Mouse (Mus musculus): ENCODE measurements around the gene Notch1. TPM values are rescaled to one million over a fixed set of nuclear protein-coding genes. Genes with fewer than 3 reads are reported as not detected.
A peak's percentile ranks its signal among the peaks of the same experiment; 100 is the strongest.

The Notch1 gene
- total and polyA plus RNA-seq, 2 experiments: 6.2 to 9.7 TPM

- Histone ChIP-seq H3K4me3 (ENCODE audit: insufficient read depth, low read depth, low read length) (peak overlapping the region; percentile 65), H3K36me3 (ENCODE audit: control insufficient read depth, insufficient read depth, low read length) (no peaks in the 10 kb centered on the region), H3K27me3 (ENCODE audit: control insufficient read depth, insufficient read depth, low read length) (no peaks in the 10 kb centered on the region), H3K9ac (ENCODE audit: low read depth, low read length) (peak overlapping the region; percentile 90), H3K27ac (replicated peaks; ENCODE audit: insufficient read depth, low read depth, low read length) (peak overlapping the region; percentile 53), H3K79me2 (ENCODE audit: control insufficient read depth, insufficient read depth, low read length) (peaks cover 39% of the 10 kb centered on the region), H3K4me1 (ENCODE audit: control insufficient read depth, insufficient read depth, low read length) (peaks cover 29% of the 10 kb centered on the region)
- WGBS: under 1% methylated on average over 33 of the region's 33 CpGs
- TF ChIP-seq CTCF (IDR thresholded peaks at IDR 0.05; ENCODE audit: low read depth, low read length) (no peak), POLR2A (IDR thresholded peaks at IDR 0.05; ENCODE audit: extremely low read depth, insufficient read depth, low read length) (no peak)
- no peak for DNase-seq (ENCODE audit: extremely low read depth, low read depth, low spot score)
Measured at GRCm38 (mm10) chr2:26502299-26502862, 14.1 kb downstream of the Notch1 start.

- DNase-seq (ENCODE audit: extremely low read depth, low read depth, low spot score): no peak
- peaks cover 26% of the 10 kb centered on the region for H3K4me1 ChIP-seq (ENCODE audit: control insufficient read depth, insufficient read depth, low read length)
- H3K4me3 ChIP-seq (ENCODE audit: insufficient read depth, low read depth, low read length): peak overlapping the region; percentile 65
- H3K36me3 ChIP-seq (ENCODE audit: control insufficient read depth, insufficient read depth, low read length): no peaks in the 10 kb centered on the region
- WGBS: 21% methylated on average over 15 of the region's 15 CpGs
- H3K27ac ChIP-seq (replicated peaks; ENCODE audit: insufficient read depth, low read depth, low read length): peak overlapping the region; percentile 53; the same call in 1 of the 2 replicates
- H3K9ac ChIP-seq (ENCODE audit: low read depth, low read length): peak overlapping the region; percentile 90
- H3K27me3 ChIP-seq (ENCODE audit: control insufficient read depth, insufficient read depth, low read length): no peaks in the 10 kb centered on the region
- TF ChIP-seq POLR2A (IDR thresholded peaks at IDR 0.05; ENCODE audit: extremely low read depth, insufficient read depth, low read length) (no peak), CTCF (IDR thresholded peaks at IDR 0.05; ENCODE audit: low read depth, low read length) (no peak)
- peaks cover 43% of the 10 kb centered on the region for H3K79me2 ChIP-seq (ENCODE audit: control insufficient read depth, insufficient read depth, low read length)
Measured at GRCm38 (mm10) chr2:26501651-26502141, 14.8 kb downstream of the Notch1 start.

GRCm38 (mm10) chr2:26500599-26501370 is 15.7 kb downstream of the Notch1 start:
- H3K79me2 ChIP-seq (ENCODE audit: control insufficient read depth, insufficient read depth, low read length): peaks cover 51% of the 10 kb centered on the region
- H3K9ac ChIP-seq (ENCODE audit: low read depth, low read length): peak overlapping the region; percentile 15; the same call in 1 of the 2 replicates
- TF ChIP-seq CTCF (IDR thresholded peaks at IDR 0.05; ENCODE audit: low read depth, low read length): no peak
- TF ChIP-seq POLR2A (IDR thresholded peaks at IDR 0.05; ENCODE audit: extremely low read depth, insufficient read depth, low read length): no peak
- no peaks in the 10 kb centered on the region for H3K36me3 ChIP-seq (ENCODE audit: control insufficient read depth, insufficient read depth, low read length)
- peaks cover 25% of the 10 kb centered on the region for H3K4me1 ChIP-seq (ENCODE audit: control insufficient read depth, insufficient read depth, low read length)
- WGBS: 74% methylated on average over 14 of the region's 14 CpGs
- no peak overlapping the region for H3K4me3 ChIP-seq (ENCODE audit: insufficient read depth, low read depth, low read length)
- peak overlapping the region; percentile 26; the same call in 1 of the 2 replicates for H3K27ac ChIP-seq (replicated peaks; ENCODE audit: insufficient read depth, low read depth, low read length)
- no peak for DNase-seq (ENCODE audit: extremely low read depth, low read depth, low spot score)
- H3K27me3 ChIP-seq (ENCODE audit: control insufficient read depth, insufficient read depth, low read length): no peaks in the 10 kb centered on the region

GRCm38 (mm10) chr2:26500027-26500598 is 16.4 kb downstream of the Notch1 start:
- H3K27me3 ChIP-seq (ENCODE audit: control insufficient read depth, insufficient read depth, low read length): no peaks in the 10 kb centered on the region
- TF ChIP-seq CTCF (IDR thresholded peaks at IDR 0.05; ENCODE audit: low read depth, low read length) (no peak), POLR2A (IDR thresholded peaks at IDR 0.05; ENCODE audit: extremely low read depth, insufficient read depth, low read length) (no peak)
- WGBS: 76% methylated on average over 4 of the region's 4 CpGs
- H3K4me3 ChIP-seq (ENCODE audit: insufficient read depth, low read depth, low read length): no peak overlapping the region
- H3K4me1 ChIP-seq (ENCODE audit: control insufficient read depth, insufficient read depth, low read length): peaks cover 24% of the 10 kb centered on the region
- H3K27ac ChIP-seq (replicated peaks; ENCODE audit: insufficient read depth, low read depth, low read length): peak overlapping the region; percentile 26; the same call in 1 of the 2 replicates
- no peaks in the 10 kb centered on the region for H3K36me3 ChIP-seq (ENCODE audit: control insufficient read depth, insufficient read depth, low read length)
- no peak for DNase-seq (ENCODE audit: extremely low read depth, low read depth, low spot score)
- H3K9ac ChIP-seq (ENCODE audit: low read depth, low read length): peak overlapping the region; percentile 10; the same call in 1 of the 2 replicates
- peaks cover 56% of the 10 kb centered on the region for H3K79me2 ChIP-seq (ENCODE audit: control insufficient read depth, insufficient read depth, low read length)

- TF ChIP-seq CTCF (IDR thresholded peaks at IDR 0.05; ENCODE audit: low read depth, low read length): no peak
- TF ChIP-seq POLR2A (IDR thresholded peaks at IDR 0.05; ENCODE audit: extremely low read depth, insufficient read depth, low read length): no peak
- no peak for DNase-seq (ENCODE audit: extremely low read depth, low read depth, low spot score)
- H3K4me1 ChIP-seq (ENCODE audit: control insufficient read depth, insufficient read depth, low read length): peaks cover 23% of the 10 kb centered on the region
- no peak overlapping the region for H3K4me3 ChIP-seq (ENCODE audit: insufficient read depth, low read depth, low read length)
- H3K27ac ChIP-seq (replicated peaks; ENCODE audit: insufficient read depth, low read depth, low read length): peak overlapping the region; percentile 45
- peak overlapping the region; percentile 5; the same call in 1 of the 2 replicates for H3K9ac ChIP-seq (ENCODE audit: low read depth, low read length)
- no peaks in the 10 kb centered on the region for H3K36me3 ChIP-seq (ENCODE audit: control insufficient read depth, insufficient read depth, low read length)
- no peaks in the 10 kb centered on the region for H3K27me3 ChIP-seq (ENCODE audit: control insufficient read depth, insufficient read depth, low read length)
- 58% methylated on average over 8 of the region's 8 CpGs for WGBS
- H3K79me2 ChIP-seq (ENCODE audit: control insufficient read depth, insufficient read depth, low read length): peaks cover 70% of the 10 kb centered on the region
Measured at GRCm38 (mm10) chr2:26498694-26499093, 17.8 kb downstream of the Notch1 start.
